Mouse (Mus musculus): ENCODE measurements around the gene Prss27. TPM values are rescaled to one million over a fixed set of nuclear protein-coding genes. Genes with fewer than 3 reads are reported as not detected.

Prss27 gene
- polyA plus RNA-seq, 1 experiment from 2014 or later: 1.0 TPM

DNA sequence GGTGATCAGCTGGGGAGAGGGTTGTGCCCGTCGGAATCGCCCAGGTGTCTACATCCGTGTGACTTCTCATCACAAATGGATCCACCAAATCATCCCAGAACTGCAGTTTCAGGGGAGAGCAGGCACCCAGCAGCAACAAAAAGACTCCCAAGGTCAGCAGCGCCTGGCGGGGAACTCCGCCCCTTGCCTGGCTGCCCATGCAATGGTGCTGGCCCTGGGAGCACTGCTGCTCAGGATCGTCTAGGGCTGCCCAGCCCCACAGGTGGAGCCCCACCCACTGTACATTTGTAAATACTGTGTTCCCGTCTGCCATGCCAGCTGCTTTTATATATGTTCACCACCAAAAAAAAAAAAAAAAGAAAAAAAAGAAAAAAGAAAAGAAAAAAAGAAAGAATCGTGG lies 7.7 kb downstream of the Prss27 start:
- H3K4me2 ChIP-seq (ENCODE audit: low read depth, low read length): no peak overlapping the region

DNA sequence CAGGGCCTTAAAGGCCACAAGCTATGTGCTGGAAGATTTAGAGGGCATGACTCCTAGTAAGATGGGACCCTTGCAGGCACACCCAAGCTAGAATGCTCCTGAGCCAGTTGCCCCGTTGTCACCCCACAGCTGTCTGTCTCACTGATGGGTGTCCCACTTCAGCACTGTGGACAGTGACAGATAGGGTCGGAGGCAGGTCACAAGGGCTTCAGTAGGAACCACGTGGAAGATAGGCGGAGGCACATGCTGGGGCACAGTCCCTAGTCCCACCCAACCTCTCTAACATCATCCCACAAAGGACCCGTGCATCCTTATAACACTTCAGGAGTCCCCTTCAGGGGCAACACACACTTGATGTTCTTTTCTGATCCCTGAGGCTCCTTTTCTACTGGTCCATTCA lies 8.1 kb downstream of the Prss27 start:
- H3K9me3 ChIP-seq (ENCODE audit: control insufficient read depth, low read length): no peaks in the 10 kb centered on the region
- H3K36me3 ChIP-seq (ENCODE audit: control insufficient read depth, insufficient read depth, low read length): peaks cover 37% of the 10 kb centered on the region
- H3K4me3 ChIP-seq (ENCODE audit: low read depth, low read length): no peak overlapping the region
- no peak overlapping the region for H3K27ac ChIP-seq (replicated peaks; ENCODE audit: low read depth, low read length)
- no peaks in the 10 kb centered on the region for H3K4me1 ChIP-seq (ENCODE audit: control insufficient read depth, insufficient read depth, low read length)
- ATAC-seq (ENCODE audit: low read depth) (no peak), DNase-seq (ENCODE audit: low spot score) (no peak)
- no peaks in the 10 kb centered on the region for H3K27me3 ChIP-seq (replicated peaks; ENCODE audit: control insufficient read depth, insufficient read depth, low read length)
- H3K9ac ChIP-seq (ENCODE audit: low read depth, low read length): no peak overlapping the region
- no peak overlapping the region for H3K4me2 ChIP-seq (ENCODE audit: low read depth, low read length)
- WGBS: 42% methylated on average over 5 of the region's 5 CpGs

More for the DNA sequence above, 7.7 kb downstream of the Prss27 start:
- WGBS: 77% methylated on average over 10 of the region's 10 CpGs
- Histone ChIP-seq H3K9me3 (ENCODE audit: control insufficient read depth, low read length) (no peaks in the 10 kb centered on the region), H3K27ac (replicated peaks; ENCODE audit: low read depth, low read length) (no peak overlapping the region), H3K9ac (ENCODE audit: low read depth, low read length) (no peak overlapping the region), H3K36me3 (ENCODE audit: control insufficient read depth, insufficient read depth, low read length) (peaks cover 33% of the 10 kb centered on the region), H3K4me3 (ENCODE audit: low read depth, low read length) (no peak overlapping the region), H3K27me3 (replicated peaks; ENCODE audit: control insufficient read depth, insufficient read depth, low read length) (no peaks in the 10 kb centered on the region), H3K4me1 (ENCODE audit: control insufficient read depth, insufficient read depth, low read length) (no peaks in the 10 kb centered on the region)
- DNase-seq (ENCODE audit: low spot score): no peak
- ATAC-seq (ENCODE audit: low read depth): no peak

DNA sequence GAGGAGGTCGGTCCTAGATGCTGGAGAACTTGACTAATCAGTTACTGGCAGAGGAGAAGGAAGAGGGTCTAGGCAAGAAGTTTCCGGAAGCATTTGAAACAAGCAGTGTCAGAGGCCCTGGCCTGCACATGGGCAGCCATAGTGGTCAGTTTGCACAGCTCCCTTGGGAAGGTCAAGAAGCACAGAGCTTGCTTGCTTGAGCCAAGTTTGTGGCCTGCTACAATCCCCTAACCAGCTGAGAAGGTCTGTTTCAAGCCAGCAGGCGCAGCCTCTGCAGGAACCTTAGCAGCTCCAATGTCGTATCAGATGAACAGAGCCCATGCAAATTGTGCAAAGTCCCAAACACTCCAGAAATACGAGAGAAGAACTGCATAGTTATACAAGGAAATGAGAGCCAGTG lies 10.1 kb downstream of the Prss27 start:
- H3K36me3 ChIP-seq (ENCODE audit: control insufficient read depth, insufficient read depth, low read length): peaks cover 53% of the 10 kb centered on the region
- DNase-seq (ENCODE audit: low spot score) (no peak), ATAC-seq (ENCODE audit: low read depth) (no peak)
- no peaks in the 10 kb centered on the region for H3K4me1 ChIP-seq (ENCODE audit: control insufficient read depth, insufficient read depth, low read length)
- H3K27ac ChIP-seq (replicated peaks; ENCODE audit: low read depth, low read length): no peak overlapping the region
- no peaks in the 10 kb centered on the region for H3K9me3 ChIP-seq (ENCODE audit: control insufficient read depth, low read length)
- H3K9ac ChIP-seq (ENCODE audit: low read depth, low read length): no peak overlapping the region
- 89% methylated on average over 5 of the region's 5 CpGs for WGBS
- H3K4me2 ChIP-seq (ENCODE audit: low read depth, low read length): no peak overlapping the region
- H3K27me3 ChIP-seq (replicated peaks; ENCODE audit: control insufficient read depth, insufficient read depth, low read length): no peaks in the 10 kb centered on the region
- no peak overlapping the region for H3K4me3 ChIP-seq (ENCODE audit: low read depth, low read length)

DNA sequence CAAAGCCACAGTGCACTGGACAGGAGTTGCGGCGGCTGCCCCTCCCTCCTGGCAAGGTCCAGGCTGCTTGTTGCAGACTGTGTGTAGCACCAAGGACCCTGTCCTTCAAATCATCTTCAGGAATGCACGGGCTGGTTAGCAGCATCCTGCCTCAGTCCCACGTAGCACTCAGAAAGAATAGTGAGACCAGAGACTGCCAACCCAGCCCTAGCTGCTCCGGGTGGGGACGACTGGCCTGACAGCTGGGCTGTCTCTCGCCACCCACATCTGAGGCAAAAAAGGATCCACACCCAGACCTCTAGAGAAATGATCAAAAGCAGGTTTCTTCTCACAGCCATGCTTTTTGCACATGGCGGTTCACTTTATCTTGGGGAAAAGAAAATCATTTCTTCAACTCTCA lies 11.1 kb downstream of the Prss27 start:
- H3K4me2 ChIP-seq (ENCODE audit: low read depth, low read length): no peak overlapping the region
- no peaks in the 10 kb centered on the region for H3K4me1 ChIP-seq (ENCODE audit: control insufficient read depth, insufficient read depth, low read length)
- WGBS: 86% methylated on average over 8 of the region's 8 CpGs
- H3K36me3 ChIP-seq (ENCODE audit: control insufficient read depth, insufficient read depth, low read length): peaks cover 63% of the 10 kb centered on the region
- H3K27me3 ChIP-seq (replicated peaks; ENCODE audit: control insufficient read depth, insufficient read depth, low read length): no peaks in the 10 kb centered on the region
- no peaks in the 10 kb centered on the region for H3K9me3 ChIP-seq (ENCODE audit: control insufficient read depth, low read length)
- no peak for ATAC-seq (ENCODE audit: low read depth)
- H3K27ac ChIP-seq (replicated peaks; ENCODE audit: low read depth, low read length): no peak overlapping the region
- H3K9ac ChIP-seq (ENCODE audit: low read depth, low read length): no peak overlapping the region
- DNase-seq (ENCODE audit: low spot score): no peak
- no peak overlapping the region for H3K4me3 ChIP-seq (ENCODE audit: low read depth, low read length)

DNA sequence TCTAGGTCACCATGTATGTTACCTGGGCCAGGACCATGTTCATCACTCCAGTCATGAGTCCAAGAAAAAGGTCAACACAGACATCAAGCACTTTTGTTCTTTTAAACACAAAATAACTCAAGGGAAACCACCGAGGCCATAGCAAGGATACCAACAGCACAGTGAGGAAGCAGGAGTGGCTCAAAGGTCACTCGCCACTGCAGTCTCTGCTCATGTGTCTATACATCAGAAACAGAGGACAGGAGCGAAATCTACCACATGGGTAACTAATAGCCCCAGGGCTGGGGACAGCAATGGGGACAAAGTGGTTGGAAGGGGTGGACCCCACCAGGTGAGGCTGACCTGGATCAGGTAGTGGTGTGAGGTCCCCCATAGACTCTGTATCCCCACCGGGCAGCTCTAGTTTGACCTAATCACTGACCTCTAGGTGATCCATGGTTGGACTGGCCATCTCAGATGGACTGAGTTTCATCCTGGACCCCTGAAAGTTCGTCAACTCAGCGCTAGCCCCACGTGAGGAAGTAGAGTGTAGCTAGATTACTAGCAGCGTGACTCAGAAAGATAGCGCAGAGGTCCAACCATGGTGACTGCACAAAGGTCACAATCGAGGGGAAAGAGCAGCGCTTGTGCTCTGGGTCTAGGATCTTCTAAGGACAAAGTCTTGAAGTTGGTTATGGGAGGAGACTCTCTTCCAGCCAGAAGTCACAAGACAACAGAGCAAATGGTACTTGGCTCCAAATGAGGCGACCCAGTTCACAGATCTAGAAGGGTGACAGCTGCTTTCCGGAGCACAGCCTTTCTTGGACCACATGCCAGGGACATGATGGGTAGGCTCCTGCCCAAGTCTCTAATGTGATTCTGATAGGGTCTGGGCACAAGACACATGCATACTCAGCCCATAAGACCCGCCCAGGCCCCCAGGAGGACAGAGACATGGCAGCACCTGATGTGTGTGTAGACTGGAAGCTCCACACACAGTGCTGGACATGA lies 19.0 kb downstream of the Prss27 start:
- no peak overlapping the region for H3K9ac ChIP-seq (ENCODE audit: low read depth, low read length)
- WGBS: 93% methylated on average over 14 of the region's 14 CpGs
- H3K27me3 ChIP-seq (replicated peaks; ENCODE audit: control insufficient read depth, insufficient read depth, low read length): no peaks in the 10 kb centered on the region
- no peak for ATAC-seq (ENCODE audit: low read depth)
- H3K4me1 ChIP-seq (ENCODE audit: control insufficient read depth, insufficient read depth, low read length): no peaks in the 10 kb centered on the region
- H3K4me3 ChIP-seq (ENCODE audit: low read depth, low read length): no peak overlapping the region
- H3K4me2 ChIP-seq (ENCODE audit: low read depth, low read length): no peak overlapping the region
- no peak overlapping the region for H3K27ac ChIP-seq (replicated peaks; ENCODE audit: low read depth, low read length)
- H3K36me3 ChIP-seq (ENCODE audit: control insufficient read depth, insufficient read depth, low read length): peaks cover 80% of the 10 kb centered on the region
- H3K9me3 ChIP-seq (ENCODE audit: control insufficient read depth, low read length): no peaks in the 10 kb centered on the region
- no peak for DNase-seq (ENCODE audit: low spot score)

DNA sequence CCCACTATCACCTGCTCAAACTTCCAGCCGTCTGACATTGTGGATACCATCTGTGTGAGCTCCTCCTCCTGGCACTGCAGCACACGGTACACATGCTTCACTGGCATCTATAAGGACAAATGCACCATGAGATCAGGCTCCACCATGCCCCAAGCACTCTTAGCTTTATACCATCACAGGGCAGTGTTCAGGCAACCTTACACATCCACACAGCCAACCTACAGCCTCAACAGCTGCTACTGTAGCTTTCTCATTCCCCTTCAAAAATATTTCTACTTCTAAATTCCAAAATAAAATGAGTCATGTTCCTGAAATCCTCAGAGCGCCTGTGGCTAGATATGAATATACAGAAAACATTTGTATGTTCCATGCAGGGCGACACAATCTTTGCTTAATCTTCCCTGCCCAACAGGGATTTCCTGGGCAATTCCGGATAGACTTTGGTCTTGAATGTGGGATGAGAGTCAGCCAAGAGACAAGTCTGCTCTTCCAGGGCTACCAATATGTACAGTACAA lies 19.8 kb downstream of the Prss27 start:
- Histone ChIP-seq H3K4me3 (ENCODE audit: low read depth, low read length) (no peak overlapping the region), H3K36me3 (ENCODE audit: control insufficient read depth, insufficient read depth, low read length) (peaks cover 79% of the 10 kb centered on the region), H3K4me1 (ENCODE audit: control insufficient read depth, insufficient read depth, low read length) (no peaks in the 10 kb centered on the region), H3K9me3 (ENCODE audit: control insufficient read depth, low read length) (no peaks in the 10 kb centered on the region), H3K9ac (ENCODE audit: low read depth, low read length) (no peak overlapping the region), H3K27me3 (replicated peaks; ENCODE audit: control insufficient read depth, insufficient read depth, low read length) (no peaks in the 10 kb centered on the region), H3K4me2 (ENCODE audit: low read depth, low read length) (no peak overlapping the region), H3K27ac (replicated peaks; ENCODE audit: low read depth, low read length) (no peak overlapping the region)
- DNase-seq (ENCODE audit: low spot score): no peak
- no peak for ATAC-seq (ENCODE audit: low read depth)
- WGBS: 91% methylated on average over 5 of the region's 5 CpGs

DNA sequence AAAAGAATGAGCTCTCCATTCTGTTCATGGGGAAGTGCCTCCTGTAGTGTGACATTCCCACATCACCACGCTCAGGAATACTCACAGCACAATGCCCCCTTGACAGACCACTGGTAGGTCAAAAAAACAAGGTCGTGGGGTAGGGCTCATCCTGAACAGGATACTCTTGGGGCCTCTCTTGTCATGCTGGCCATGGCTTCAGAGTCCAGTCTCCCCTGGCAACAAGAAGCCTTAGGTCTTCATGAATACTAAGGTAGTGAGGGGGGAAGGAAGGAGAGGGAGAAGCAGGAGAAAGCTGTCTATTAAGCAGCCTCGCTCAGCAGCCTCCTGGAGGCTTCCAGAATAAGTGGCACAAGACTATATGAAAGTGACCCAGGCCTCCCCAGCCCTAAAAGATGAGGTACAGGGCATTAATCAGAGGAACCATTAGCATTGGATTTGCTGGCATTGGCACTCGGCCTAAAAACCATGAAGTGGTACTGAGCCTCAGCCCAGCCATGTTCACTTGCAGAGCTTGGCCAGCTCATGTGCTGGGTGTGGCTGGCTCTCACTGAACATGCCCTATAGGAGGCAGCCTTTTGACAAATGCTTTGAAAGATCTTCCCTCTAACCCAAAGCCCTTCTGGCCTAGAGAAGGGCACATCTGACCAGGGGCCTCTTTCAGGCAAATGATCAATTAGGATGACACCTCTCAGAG lies 24.7 kb downstream of the Prss27 start:
- H3K27ac ChIP-seq (replicated peaks; ENCODE audit: low read depth, low read length): no peak overlapping the region
- H3K9me3 ChIP-seq (ENCODE audit: control insufficient read depth, low read length): no peaks in the 10 kb centered on the region
- no peaks in the 10 kb centered on the region for H3K27me3 ChIP-seq (replicated peaks; ENCODE audit: control insufficient read depth, insufficient read depth, low read length)
- DNase-seq (ENCODE audit: low spot score) (no peak), ATAC-seq (ENCODE audit: low read depth) (no peak)
- peaks cover 42% of the 10 kb centered on the region for H3K36me3 ChIP-seq (ENCODE audit: control insufficient read depth, insufficient read depth, low read length)
- no peaks in the 10 kb centered on the region for H3K4me1 ChIP-seq (ENCODE audit: control insufficient read depth, insufficient read depth, low read length)
- H3K4me3 ChIP-seq (ENCODE audit: low read depth, low read length): no peak overlapping the region
- 82% methylated on average over 4 of the region's 4 CpGs for WGBS
- no peak overlapping the region for H3K9ac ChIP-seq (ENCODE audit: low read depth, low read length)
- no peak overlapping the region for H3K4me2 ChIP-seq (ENCODE audit: low read depth, low read length)

DNA sequence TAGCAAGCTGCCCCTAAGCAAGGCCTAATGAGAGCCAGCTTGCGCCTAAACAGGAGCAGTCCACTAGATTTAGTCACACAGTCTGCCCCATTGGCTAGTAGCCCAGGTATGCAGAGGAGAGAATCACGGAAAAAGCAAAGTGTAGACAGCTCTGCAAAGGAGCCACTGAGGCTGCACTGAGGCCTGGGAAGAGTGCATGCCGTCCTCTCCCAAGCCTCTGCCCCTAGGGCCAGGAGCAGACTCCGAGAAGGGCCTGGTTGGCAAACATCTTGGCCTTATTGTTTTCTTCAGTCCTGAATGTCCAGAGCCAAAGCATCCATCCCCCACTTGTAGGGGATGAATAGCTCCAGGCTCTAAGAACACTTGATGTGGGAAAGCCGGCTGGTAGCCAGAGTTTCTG lies 30.3 kb downstream of the Prss27 start:
- ATAC-seq (ENCODE audit: low read depth) (no peak), DNase-seq (ENCODE audit: low spot score) (peak; percentile 10)
- peaks cover 6% of the 10 kb centered on the region for H3K4me1 ChIP-seq (ENCODE audit: control insufficient read depth, insufficient read depth, low read length)
- WGBS: 81% methylated on average over 5 of the region's 5 CpGs
- H3K27ac ChIP-seq (replicated peaks; ENCODE audit: low read depth, low read length): no peak overlapping the region
- no peaks in the 10 kb centered on the region for H3K27me3 ChIP-seq (replicated peaks; ENCODE audit: control insufficient read depth, insufficient read depth, low read length)
- H3K9me3 ChIP-seq (ENCODE audit: control insufficient read depth, low read length): no peaks in the 10 kb centered on the region
- peaks cover 19% of the 10 kb centered on the region; the same call in 1 of the 2 replicates for H3K36me3 ChIP-seq (ENCODE audit: control insufficient read depth, insufficient read depth, low read length)
- H3K4me2 ChIP-seq (ENCODE audit: low read depth, low read length): no peak overlapping the region
- H3K9ac ChIP-seq (ENCODE audit: low read depth, low read length): no peak overlapping the region
- H3K4me3 ChIP-seq (ENCODE audit: low read depth, low read length): no peak overlapping the region
